23 mouse cellular contexts compared by ENCODE assay signal in the genomic region with DNA sequence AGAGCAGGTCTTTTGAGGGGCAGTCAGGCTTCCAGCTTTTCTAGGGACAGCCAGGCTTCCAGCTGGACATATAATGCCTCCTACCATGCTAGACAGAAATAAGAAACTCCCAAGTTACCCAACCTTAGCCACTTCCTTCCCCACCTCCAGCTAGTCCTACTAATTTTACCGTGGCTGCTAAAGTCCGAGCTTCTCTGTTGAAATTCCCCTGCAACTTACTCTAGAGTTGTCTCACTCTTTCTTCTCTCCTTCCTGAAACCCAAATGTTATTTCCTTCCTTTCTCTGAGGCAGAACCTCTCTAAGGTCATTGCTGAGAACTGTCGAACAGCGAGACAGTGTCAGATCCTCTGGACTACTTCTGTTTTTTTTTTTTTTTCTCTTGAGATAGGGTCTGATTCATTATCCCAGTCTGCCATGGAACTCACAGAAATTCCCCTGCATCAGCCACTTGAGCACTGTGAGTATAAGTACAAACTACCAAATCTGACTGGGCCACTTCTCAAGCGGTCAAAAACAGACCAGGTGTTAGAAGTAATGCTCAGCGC. TPM values are rescaled to one million over a fixed set of nuclear protein-coding genes. Genes with fewer than 3 reads are reported as not detected.
DNase-seq lines count a peak whose midpoint lies in the region; ATAC-seq and TF ChIP-seq lines count a peak whose summit lies in the region.
"Had no signal": no experiment of that assay in that cellular context is flagged by ENCODE, and none has a peak within 500 bp of the region (broad histone marks: within the 10 kb centered on the region; RNA-seq: fewer than 3 reads in every experiment).

Gpr84 (minus strand) TSS at position 248 of the 546 bp plus-strand sequence.

- peaks cover 4% of the 10 kb centered on the region; the same call in 1 of the 2 replicates for H3K36me3 ChIP-seq in kidney, embryonic 15.5 days
- peaks cover 44% of the 10 kb centered on the region for H3K36me3 ChIP-seq in megakaryocyte, embryonic 14.5 days (replicated peaks; ENCODE audit: low read length)
- H3K36me3 ChIP-seq: heart, embryonic 13.5 days had no signal

- peaks cover 72% of the 10 kb centered on the region for H3K4me1 ChIP-seq in kidney, embryonic 15.5 days
- peaks cover 89% of the 10 kb centered on the region for H3K4me1 ChIP-seq in megakaryocyte, embryonic 14.5 days
- H3K4me1 ChIP-seq in cerebellum, adult 2 months (ENCODE audit: control insufficient read depth, insufficient read depth, low read length): peaks cover 7% of the 10 kb centered on the region; the same call in 1 of the 2 replicates

- no peak for TF ChIP-seq POLR2A in cerebellum, adult 2 months (IDR thresholded peaks at IDR 0.05; ENCODE audit: borderline replicate concordance, insufficient read depth, low read length)

- no peak within 1 kb of the TSS for H3K4me2 ChIP-seq in kidney, embryonic 15.5 days
- H3K4me2 ChIP-seq: forebrain, embryonic 12.5 days; midbrain, embryonic 13.5 days had no signal

- ATAC-seq in kidney, embryonic 15.5 days (replicated peaks; ENCODE audit: low FRiP score): no peak
- peak; percentile 63 for ATAC-seq in granulocyte monocyte progenitor cell, adult 5-6 weeks (replicated peaks; ENCODE audit: poor library complexity, severe bottlenecking)
- ATAC-seq: activated CD4-positive, CD25-positive, alpha-beta regulatory T cell, adult 4 months; hindbrain, embryonic 16.5 days; intestine, postnatal 0 days; midbrain, embryonic 13.5 days; Patski had no signal

- H3K4me3 ChIP-seq in kidney, embryonic 15.5 days (replicated peaks): no peak within 1 kb of the TSS
- H3K4me3 ChIP-seq in megakaryocyte, embryonic 14.5 days (replicated peaks): peak within 1 kb of the TSS; percentile 29
- H3K4me3 ChIP-seq in cerebellum, adult 2 months (replicated peaks; ENCODE audit: insufficient read depth, low read depth, low read length): no peak within 1 kb of the TSS
- H3K4me3 ChIP-seq: forebrain, embryonic 12.5 days; midbrain, embryonic 13.5 days had no signal

- TF ChIP-seq CTCF in cerebellum, adult 2 months (IDR thresholded peaks at IDR 0.05; ENCODE audit: borderline replicate concordance, insufficient read depth, low read depth, low read length): no peak

- 41% methylated on average over 6 of the region's 6 CpGs for WGBS in kidney, embryonic 15.5 days
- WGBS in cerebellum, adult 2 months: 82% methylated on average over 6 of the region's 6 CpGs

- no peak within 1 kb of the TSS for H3K9ac ChIP-seq in kidney, embryonic 15.5 days

- H3K27ac ChIP-seq in kidney, embryonic 15.5 days: peak within 1 kb of the TSS; percentile 63
- H3K27ac ChIP-seq in cerebellum, adult 2 months (ENCODE audit: insufficient read depth, low read length): no peak within 1 kb of the TSS
- H3K27ac ChIP-seq: forebrain, embryonic 12.5 days; heart, embryonic 13.5 days; midbrain, embryonic 13.5 days had no signal

- no peak for DNase-seq in kidney, postnatal 14 days
- DNase-seq in 416B (ENCODE audit: low read depth): peak; percentile 80
- DNase-seq in cerebellum, adult 2 months: no peak
- DNase-seq in embryo, embryonic 11 days: no peak
- no peak for DNase-seq in right cerebral cortex, adult 18-20 months
- DNase-seq: adrenal gland, postnatal 25 days; cerebellum, postnatal 10 days; gastrocnemius, postnatal 36 days; heart, postnatal 36 days; kidney, postnatal 36 days; lung, postnatal 14 days; spleen, adult 18-20 months; thymus, postnatal 14 days had no signal

- H3K9me3 ChIP-seq in kidney, embryonic 15.5 days (replicated peaks): no peaks in the 10 kb centered on the region
- H3K9me3 ChIP-seq in megakaryocyte, embryonic 14.5 days: no peaks in the 10 kb centered on the region
- H3K9me3 ChIP-seq: forebrain, embryonic 12.5 days; heart, embryonic 13.5 days; midbrain, embryonic 13.5 days had no signal

- no peaks in the 10 kb centered on the region for H3K27me3 ChIP-seq in kidney, embryonic 15.5 days
- H3K27me3 ChIP-seq in megakaryocyte, embryonic 14.5 days (replicated peaks): peaks cover 6% of the 10 kb centered on the region
- no peaks in the 10 kb centered on the region for H3K27me3 ChIP-seq in cerebellum, adult 2 months (ENCODE audit: control insufficient read depth, insufficient read depth, low read length)
- H3K27me3 ChIP-seq: Patski had no signal

RNA-seq across cellular contexts. Expression of gene Gpr84, which starts in this region (rescaled TPM):
- 0.42 and 0.48 TPM in 2 replicates for polyA plus RNA-seq in kidney, embryonic 15.5 days (2015; fragmentation: Nextera tagmentation; extraction: Ambion mirVana)
- 0.77 and 1.0 TPM in 2 replicates for total RNA-seq in granulocyte monocyte progenitor cell, adult 5-6 weeks (2014; fragmentation: Nextera tagmentation)
- 0.77 and 1.1 TPM in 2 replicates for total RNA-seq in granulocyte monocyte progenitor cell, adult 5-6 weeks (2017)
- polyA plus RNA-seq in megakaryocyte, embryonic 14.5 days (2012; ENCODE audit: insufficient read depth, low replicate concordance): 1.00 and 1.6 TPM in 2 replicates
- 0.43 and 0.62 TPM in 2 replicates for polyA plus RNA-seq in cerebellum, adult 2 months (2012; rRNA removed)
- total RNA-seq: adrenal gland, postnatal 25 days; gastrocnemius, postnatal 36 days; heart, postnatal 36 days had no signal
- polyA plus RNA-seq: activated CD4-positive, CD25-positive, alpha-beta regulatory T cell, adult 4 months; intestine, postnatal 0 days; Patski had no signal
